Mouse (Mus musculus) thymus, postnatal 4 days (tissue): ENCODE results near the gene Prr18.

Experiments used
- DNase-seq: peaks from one replicate; pipeline ENCODE4 v3.0.0; 2021

Prr18 gene

DNA sequence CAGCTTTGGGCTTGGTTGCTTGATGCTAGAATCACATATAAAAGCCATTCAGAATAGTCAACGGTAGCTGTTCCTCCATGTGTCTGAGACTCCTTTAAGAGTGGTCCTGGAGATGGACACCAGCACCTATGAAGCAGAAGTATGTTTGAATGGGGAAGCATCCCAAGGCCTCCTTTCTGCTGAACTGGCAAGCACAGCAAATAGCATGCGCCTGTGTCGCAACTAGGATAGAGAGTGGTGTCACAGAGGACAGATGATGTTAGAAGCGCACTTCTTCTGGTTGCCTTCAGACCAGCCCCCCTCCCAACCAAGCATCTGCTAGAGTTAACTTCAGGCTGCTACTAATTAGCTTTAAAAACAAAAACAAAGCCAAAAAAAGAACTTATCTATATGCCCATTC is 53.2 kb downstream of the Prr18 start:
- no peak for DNase-seq
